Mouse (Mus musculus): ENCODE results near the gene Cbln3. TPM values are rescaled to one million over a fixed set of nuclear protein-coding genes. Genes with fewer than 3 reads are reported as not detected.

Cbln3 gene
- polyA plus RNA-seq, 1 experiment, result 0.04 TPM

GRCm38 (mm10) chr14:55913406-55913805 lies 29.2 kb upstream of the Cbln3 start:
- DNase-seq, result no peak
- Histone ChIP-seq H3K27me3 (ENCODE audit: control insufficient read depth, insufficient read depth, low read length) (no peaks in the 10 kb centered on the region; the same call in 1 of the 2 replicates), H3K36me3 (ENCODE audit: control insufficient read depth, insufficient read depth, low read length) (no peaks in the 10 kb centered on the region), H3K4me3 (ENCODE audit: control insufficient read depth, insufficient read depth, low read length) (no peak overlapping the region), H3K27ac (ENCODE audit: control insufficient read depth, insufficient read depth, low read length) (no peak overlapping the region), H3K4me1 (replicated peaks; ENCODE audit: control insufficient read depth, insufficient read depth, low read length) (no peaks in the 10 kb centered on the region)
- TF ChIP-seq CTCF (IDR thresholded peaks at IDR 0.05; ENCODE audit: borderline replicate concordance, control insufficient read depth, extremely low read depth, insufficient read depth, low read length, poor library complexity) (no peak), POLR2A (IDR thresholded peaks at IDR 0.05; ENCODE audit: control insufficient read depth, extremely low read depth, insufficient read depth, low read length, poor library complexity) (no peak)
- WGBS, result 5% methylated on average over 4 of the region's 4 CpGs

DNA sequence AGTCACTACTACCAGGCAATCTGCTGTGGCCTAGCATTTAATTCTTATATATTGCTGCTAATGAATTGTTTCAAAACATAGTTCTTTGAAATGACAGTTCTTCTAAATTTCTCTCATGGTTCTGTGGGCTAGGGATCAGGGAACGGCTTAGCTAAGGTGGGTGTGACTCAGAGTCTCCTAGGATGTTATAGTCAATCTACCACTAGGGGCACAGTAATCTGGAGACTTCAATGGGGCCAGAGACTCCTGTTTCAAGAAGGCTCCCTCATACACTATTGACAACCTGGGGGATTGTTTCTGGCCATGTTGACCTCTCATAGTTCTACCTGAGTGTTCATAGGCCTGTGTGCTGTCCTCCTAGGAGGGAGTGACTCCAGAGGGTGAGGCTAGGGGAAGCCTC lies 21.3 kb upstream of the Cbln3 start:
- WGBS, result 8% methylated on average over 1 of the region's 1 CpGs
- H3K4me3 ChIP-seq (ENCODE audit: control insufficient read depth, insufficient read depth, low read length), result no peak overlapping the region
- no peak for TF ChIP-seq POLR2A (IDR thresholded peaks at IDR 0.05; ENCODE audit: control insufficient read depth, extremely low read depth, insufficient read depth, low read length, poor library complexity)
- no peak overlapping the region for H3K27ac ChIP-seq (ENCODE audit: control insufficient read depth, insufficient read depth, low read length)
- no peaks in the 10 kb centered on the region for H3K27me3 ChIP-seq (ENCODE audit: control insufficient read depth, insufficient read depth, low read length)
- no peaks in the 10 kb centered on the region for H3K36me3 ChIP-seq (ENCODE audit: control insufficient read depth, insufficient read depth, low read length)
- no peak for DNase-seq
- peaks cover 7% of the 10 kb centered on the region for H3K4me1 ChIP-seq (replicated peaks; ENCODE audit: control insufficient read depth, insufficient read depth, low read length)

DNA sequence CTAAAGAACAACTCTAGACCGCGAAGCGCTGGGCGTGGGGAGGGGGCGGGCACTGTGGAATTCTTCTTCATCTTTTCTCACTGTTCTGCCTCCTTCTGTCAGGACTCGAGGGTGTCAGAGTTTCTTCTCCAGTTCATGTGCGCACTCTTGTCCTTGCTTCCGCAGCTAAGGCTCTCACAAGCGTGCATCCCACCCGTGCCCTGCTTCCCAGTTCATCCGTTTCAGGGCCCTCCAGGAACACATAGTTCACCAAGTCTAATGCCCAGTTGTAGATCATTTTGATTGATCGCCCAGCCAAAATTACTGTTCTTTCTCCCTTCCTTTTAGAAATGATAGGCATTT lies 16.2 kb upstream of the Cbln3 start:
- H3K36me3 ChIP-seq (ENCODE audit: control insufficient read depth, insufficient read depth, low read length), result peaks cover 12% of the 10 kb centered on the region
- peak overlapping the region; percentile 69 for H3K4me3 ChIP-seq (ENCODE audit: control insufficient read depth, insufficient read depth, low read length)
- no peak for DNase-seq
- no peaks in the 10 kb centered on the region for H3K27me3 ChIP-seq (ENCODE audit: control insufficient read depth, insufficient read depth, low read length)
- peak overlapping the region; percentile 17; the same call in 1 of the 2 replicates for H3K27ac ChIP-seq (ENCODE audit: control insufficient read depth, insufficient read depth, low read length)
- TF ChIP-seq POLR2A (IDR thresholded peaks at IDR 0.05; ENCODE audit: control insufficient read depth, extremely low read depth, insufficient read depth, low read length, poor library complexity) (no peak), CTCF (IDR thresholded peaks at IDR 0.05; ENCODE audit: borderline replicate concordance, control insufficient read depth, extremely low read depth, insufficient read depth, low read length, poor library complexity) (no peak)
- H3K4me1 ChIP-seq (replicated peaks; ENCODE audit: control insufficient read depth, insufficient read depth, low read length), result peaks cover 12% of the 10 kb centered on the region
- WGBS, result 8% methylated on average over 12 of the region's 12 CpGs

- Histone ChIP-seq H3K27me3 (ENCODE audit: control insufficient read depth, insufficient read depth, low read length) (no peaks in the 10 kb centered on the region), H3K27ac (ENCODE audit: control insufficient read depth, insufficient read depth, low read length) (peak within 1 kb of the TSS; percentile 19), H3K36me3 (ENCODE audit: control insufficient read depth, insufficient read depth, low read length) (peaks cover 17% of the 10 kb centered on the region), H3K4me1 (replicated peaks; ENCODE audit: control insufficient read depth, insufficient read depth, low read length) (peaks cover 12% of the 10 kb centered on the region), H3K4me3 (ENCODE audit: control insufficient read depth, insufficient read depth, low read length) (peak within 1 kb of the TSS; percentile 69)
- WGBS, result under 1% methylated on average over 39 of the region's 39 CpGs
- TF ChIP-seq POLR2A (IDR thresholded peaks at IDR 0.05; ENCODE audit: control insufficient read depth, extremely low read depth, insufficient read depth, low read length, poor library complexity), result peak; percentile 60; the same call in 1 of the 2 replicates
- TF ChIP-seq CTCF (IDR thresholded peaks at IDR 0.05; ENCODE audit: borderline replicate concordance, control insufficient read depth, extremely low read depth, insufficient read depth, low read length, poor library complexity), result no peak
- peak; percentile 87 for DNase-seq
Observed at GRCm38 (mm10) chr14:55899701-55900413, 15.7 kb upstream of the Cbln3 start, which contains the start of gene Sdr39u1. Gene Sdr39u1 (minus strand): TSS chr14:55900293.

DNA sequence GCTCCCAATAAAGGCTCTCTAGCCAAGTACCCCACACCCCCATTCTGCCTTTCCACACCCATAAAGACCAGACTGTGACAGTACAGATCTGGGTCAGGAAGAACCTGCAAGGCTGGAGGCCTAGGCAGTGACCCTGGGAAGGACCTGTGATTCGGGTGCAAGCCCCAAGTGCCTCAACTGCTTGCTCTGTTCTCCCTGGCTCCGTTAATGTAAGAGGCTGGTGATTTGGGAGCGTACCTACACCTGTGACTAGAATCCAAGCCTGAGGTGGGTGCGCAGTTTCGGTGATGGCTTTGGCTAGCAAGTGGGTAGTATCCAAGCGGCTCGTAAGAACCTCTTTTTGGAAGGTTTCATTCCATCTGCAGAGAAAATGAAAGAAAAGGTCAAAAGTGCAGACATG lies 14.8 kb upstream of the Cbln3 start:
- H3K4me1 ChIP-seq (replicated peaks; ENCODE audit: control insufficient read depth, insufficient read depth, low read length), result peaks cover 12% of the 10 kb centered on the region
- H3K27ac ChIP-seq (ENCODE audit: control insufficient read depth, insufficient read depth, low read length), result no peak overlapping the region
- 97% methylated on average over 7 of the region's 7 CpGs for WGBS
- DNase-seq, result no peak
- peaks cover 26% of the 10 kb centered on the region for H3K36me3 ChIP-seq (ENCODE audit: control insufficient read depth, insufficient read depth, low read length)
- no peaks in the 10 kb centered on the region for H3K27me3 ChIP-seq (ENCODE audit: control insufficient read depth, insufficient read depth, low read length)
- H3K4me3 ChIP-seq (ENCODE audit: control insufficient read depth, insufficient read depth, low read length), result no peak overlapping the region
- TF ChIP-seq POLR2A (IDR thresholded peaks at IDR 0.05; ENCODE audit: control insufficient read depth, extremely low read depth, insufficient read depth, low read length, poor library complexity) (no peak), CTCF (IDR thresholded peaks at IDR 0.05; ENCODE audit: borderline replicate concordance, control insufficient read depth, extremely low read depth, insufficient read depth, low read length, poor library complexity) (no peak)

DNA sequence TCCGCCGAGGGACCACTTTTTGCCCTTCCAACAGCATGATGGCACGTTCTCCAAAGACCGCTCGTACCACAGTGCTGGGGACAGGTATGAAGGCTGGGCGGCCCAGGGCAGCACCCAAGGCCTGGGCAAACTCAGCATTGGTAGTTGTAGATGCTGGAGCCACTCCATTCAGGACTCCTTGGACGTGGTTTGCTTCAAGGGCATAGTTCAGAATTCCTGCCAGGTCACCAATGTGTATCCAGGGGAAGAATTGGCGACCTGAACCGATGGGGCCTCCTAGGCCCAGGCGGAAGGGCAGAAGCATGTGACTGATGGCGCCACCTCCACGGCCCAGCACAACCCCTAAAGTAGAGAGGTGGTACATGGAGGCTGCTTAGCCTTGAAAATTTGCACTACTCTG lies 13.5 kb upstream of the Cbln3 start:
- Histone ChIP-seq H3K27ac (ENCODE audit: control insufficient read depth, insufficient read depth, low read length) (no peak overlapping the region), H3K27me3 (ENCODE audit: control insufficient read depth, insufficient read depth, low read length) (no peaks in the 10 kb centered on the region), H3K4me3 (ENCODE audit: control insufficient read depth, insufficient read depth, low read length) (no peak overlapping the region), H3K36me3 (ENCODE audit: control insufficient read depth, insufficient read depth, low read length) (peaks cover 30% of the 10 kb centered on the region), H3K4me1 (replicated peaks; ENCODE audit: control insufficient read depth, insufficient read depth, low read length) (peaks cover 12% of the 10 kb centered on the region)
- DNase-seq, result no peak
- no peak for TF ChIP-seq POLR2A (IDR thresholded peaks at IDR 0.05; ENCODE audit: control insufficient read depth, extremely low read depth, insufficient read depth, low read length, poor library complexity)
- TF ChIP-seq CTCF (IDR thresholded peaks at IDR 0.05; ENCODE audit: borderline replicate concordance, control insufficient read depth, extremely low read depth, insufficient read depth, low read length, poor library complexity), result no peak
- 97% methylated on average over 12 of the region's 12 CpGs for WGBS
